Mouse (Mus musculus) stomach, embryonic 16.5 days (tissue): ENCODE results near the gene AI854703. TPM values are rescaled to one million over a fixed set of nuclear protein-coding genes. Genes with fewer than 3 reads are reported as not detected.

ENCODE experiments used
- polyA plus RNA-seq: library from polyadenylated mRNA; unstranded; fragments of >200 nt; fragmentation: Nextera tagmentation; extraction: Ambion mirVana; gene quantifications from 2 replicates; pipeline ENCODE4 v1.2.1, GENCODE M21; 2015

AI854703 gene
- polyA plus RNA-seq, 1 experiment from 2014 or later = 1.1 TPM

Other genes with a start within 250 kb of the AI854703 start
- gene Krba1, start 231.2 kb upstream of the AI854703 start, polyA plus RNA-seq = 16.2 and 16.8 TPM in 2 replicates
- gene Zfp467, start 180.9 kb upstream of the AI854703 start, polyA plus RNA-seq = 24.1 and 24.4 TPM in 2 replicates
- gene Sspo, start 178.5 kb upstream of the AI854703 start, polyA plus RNA-seq = 0.14 and 0.89 TPM in 2 replicates
- 23.3 and 25.7 TPM in 2 replicates for gene Atp6v0e2, start 89.1 kb upstream of the AI854703 start, polyA plus RNA-seq
- gene Lrrc61, start 72.0 kb upstream of the AI854703 start, polyA plus RNA-seq = 7.5 and 9.6 TPM in 2 replicates
- gene Rarres2, start 54.0 kb upstream of the AI854703 start, polyA plus RNA-seq = 122 and 128 TPM in 2 replicates
- not detected in 2 replicates for gene Gm45021, start 37.2 kb upstream of the AI854703 start, polyA plus RNA-seq
- gene Repin1, start 32.9 kb upstream of the AI854703 start, polyA plus RNA-seq = 25.7 and 28.0 TPM in 2 replicates
- 0.70 and 1.8 TPM in 2 replicates for gene Gm44965, start 32.8 kb upstream of the AI854703 start, polyA plus RNA-seq
- gene Zfp775, start 24.7 kb upstream of the AI854703 start, polyA plus RNA-seq = 5.2 and 5.9 TPM in 2 replicates
- gene Gimap8, start 20.5 kb downstream of the AI854703 start, polyA plus RNA-seq = 1.6 and 1.8 TPM in 2 replicates
- 8.9 and 9.8 TPM in 2 replicates for gene Gimap9, start 49.4 kb downstream of the AI854703 start, polyA plus RNA-seq
- 19.3 and 22.2 TPM in 2 replicates for gene Gimap4, start 57.8 kb downstream of the AI854703 start, polyA plus RNA-seq
- gene Gimap6, start 81.5 kb downstream of the AI854703 start, polyA plus RNA-seq = 22.2 and 22.5 TPM in 2 replicates
- gene Gm28053, start 91.8 kb downstream of the AI854703 start, polyA plus RNA-seq = 2.5 and 3.2 TPM in 2 replicates
- 0.14 TPM in 1 of 2 replicates, not detected in the other for gene Gimap7, start 91.9 kb downstream of the AI854703 start, polyA plus RNA-seq
- gene Gimap1, start 112.3 kb downstream of the AI854703 start, polyA plus RNA-seq = 15.7 and 19.7 TPM in 2 replicates
- gene Gimap5, start 119.4 kb downstream of the AI854703 start, polyA plus RNA-seq = 6.9 and 8.1 TPM in 2 replicates
- gene Gimap3, start 144.1 kb downstream of the AI854703 start, polyA plus RNA-seq = 0.14 and 0.17 TPM in 2 replicates
- 157 and 176 TPM in 2 replicates for gene Tmem176a, start 214.2 kb downstream of the AI854703 start, polyA plus RNA-seq
- gene Tmem176b, start 214.7 kb downstream of the AI854703 start, polyA plus RNA-seq = 302 and 332 TPM in 2 replicates
- 2.5 and 4.6 TPM in 2 replicates for gene Aoc1, start 246.1 kb downstream of the AI854703 start, polyA plus RNA-seq